Mouse (Mus musculus) embryonic fibroblast, embryonic 13.5 days (primary cell): ENCODE results near the gene Slc7a5. TPM values are rescaled to one million over a fixed set of nuclear protein-coding genes. Genes with fewer than 3 reads are reported as not detected.

ENCODE experiments used
- H3K27ac ChIP-seq: 2 replicates; pipeline ENCODE4 v1.5.1; 2012; ENCODE audit warnings: low read length, control low read depth, inconsistent platforms; ENCODE audit not compliant: insufficient read depth
- H3K4me1 ChIP-seq: 2 replicates; pipeline ENCODE4 v1.6.1; 2011; ENCODE audit warnings: low read length; ENCODE audit not compliant: control insufficient read depth, insufficient read depth
- H3K4me3 ChIP-seq: 2 replicates; pipeline ENCODE4 v1.5.1; 2011; ENCODE audit warnings: mild to moderate bottlenecking, control low read depth, low read length; ENCODE audit not compliant: insufficient read depth
- CTCF ChIP-seq: IDR thresholded peaks from 2 replicates; pipeline ENCODE4 v1.5.1; 2011; ENCODE audit warnings: mild to moderate bottlenecking, control low read depth, low read length, moderate library complexity, borderline replicate concordance; ENCODE audit not compliant: insufficient read depth
- POLR2A ChIP-seq: IDR thresholded peaks from 2 replicates; pipeline ENCODE4 v1.6.1; 2011; ENCODE audit warnings: low read depth, mild to moderate bottlenecking, control low read depth, low read length, moderate library complexity
- polyA plus RNA-seq: library from polyadenylated mRNA; stranded (reverse); fragments of >200 nt; gene quantifications from 2 replicates; pipeline ENCODE4 v1.2.4, GENCODE M21; 2011; ENCODE audit warnings: low read depth; ENCODE audit not compliant: missing spikeins, insufficient read length

The Slc7a5 gene
- polyA plus RNA-seq, 1 experiment: 185 TPM

DNA sequence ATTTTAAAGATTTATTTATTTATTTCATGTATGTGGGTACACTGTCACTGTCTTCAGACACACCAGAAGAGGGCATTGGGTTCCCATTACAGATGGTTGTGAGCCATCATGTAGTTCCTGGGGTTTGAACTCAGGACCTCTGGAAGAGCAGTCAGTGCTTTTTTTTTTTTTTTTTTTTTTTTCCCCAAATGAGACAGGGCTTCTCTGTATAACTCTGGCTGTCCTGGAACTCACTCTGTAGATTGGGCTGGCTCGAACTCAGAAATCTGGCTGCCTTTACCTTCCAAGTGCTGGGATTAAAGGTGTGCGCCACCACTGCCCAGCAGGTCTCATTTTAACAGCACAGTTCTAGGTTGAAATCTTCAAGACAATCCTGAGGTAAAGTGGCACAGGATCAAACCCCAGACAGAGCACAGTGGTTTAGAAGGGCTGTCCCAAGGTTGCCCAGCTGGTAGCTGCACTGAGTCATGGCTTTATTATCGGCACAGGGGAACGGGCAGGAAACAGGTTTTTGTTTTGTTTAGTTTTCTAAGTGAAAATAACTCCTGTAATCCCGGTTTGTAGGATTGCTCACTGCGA lies 41.8 kb upstream of the Slc7a5 start, which contains the start of gene Banp:
Gene Banp (plus strand): TSS at position 529 of the 579 bp plus-strand sequence.
- TF ChIP-seq CTCF (no peak), POLR2A (no peak)
- peak within 1 kb of the TSS; percentile 83 for H3K27ac ChIP-seq
- H3K4me1 ChIP-seq: peaks cover 3% of the 10 kb centered on the region; the same call in 1 of the 2 replicates
- peak within 1 kb of the TSS; percentile 43 for H3K4me3 ChIP-seq

DNA sequence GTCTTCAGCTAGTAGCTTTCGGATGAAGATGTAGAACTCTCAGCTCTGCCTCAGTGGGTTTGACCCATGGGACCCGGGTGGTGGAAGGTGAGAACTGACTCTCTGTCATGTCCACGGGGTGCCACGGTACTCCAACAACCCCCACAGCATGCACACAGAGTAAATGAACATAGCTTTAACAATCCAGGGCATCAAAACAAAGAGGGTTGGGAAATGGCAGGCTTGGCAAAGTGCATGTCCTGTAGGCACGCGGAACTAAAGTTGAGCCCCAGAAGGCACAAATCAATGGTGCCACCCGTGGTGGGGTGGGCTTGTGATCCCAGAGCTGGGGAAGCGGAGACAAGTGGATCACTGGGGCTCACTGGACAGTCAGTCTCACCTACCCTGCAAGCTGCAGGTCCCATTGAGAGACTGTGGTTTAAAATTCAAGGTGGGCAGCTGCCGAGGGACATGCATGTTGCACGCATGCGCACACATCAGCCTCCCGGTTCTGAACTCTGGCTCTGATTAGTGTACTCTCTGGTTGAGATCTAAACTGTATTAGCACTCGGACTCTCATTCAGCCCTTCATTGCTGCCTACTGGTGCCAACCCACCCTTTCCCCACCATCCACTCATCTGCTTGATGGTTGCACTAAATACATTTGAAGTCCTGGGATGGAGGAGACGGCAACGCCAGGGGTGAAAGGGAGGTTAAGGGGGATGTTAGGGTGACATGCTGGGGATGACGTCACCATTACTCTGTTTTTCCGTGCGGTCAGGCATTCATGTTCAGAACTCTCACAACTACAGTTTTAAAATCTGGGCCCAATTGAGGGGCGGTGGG lies 41.0 kb upstream of the Slc7a5 start:
- TF ChIP-seq POLR2A (no peak), CTCF (no peak)
- Histone ChIP-seq H3K4me3 (0 out of 2 replicates have a peak overlapping the region, but pooled peaks have one; percentile 2), H3K27ac (peak overlapping the region; percentile 8), H3K4me1 (peaks cover 3% of the 10 kb centered on the region; the same call in 1 of the 2 replicates)

DNA sequence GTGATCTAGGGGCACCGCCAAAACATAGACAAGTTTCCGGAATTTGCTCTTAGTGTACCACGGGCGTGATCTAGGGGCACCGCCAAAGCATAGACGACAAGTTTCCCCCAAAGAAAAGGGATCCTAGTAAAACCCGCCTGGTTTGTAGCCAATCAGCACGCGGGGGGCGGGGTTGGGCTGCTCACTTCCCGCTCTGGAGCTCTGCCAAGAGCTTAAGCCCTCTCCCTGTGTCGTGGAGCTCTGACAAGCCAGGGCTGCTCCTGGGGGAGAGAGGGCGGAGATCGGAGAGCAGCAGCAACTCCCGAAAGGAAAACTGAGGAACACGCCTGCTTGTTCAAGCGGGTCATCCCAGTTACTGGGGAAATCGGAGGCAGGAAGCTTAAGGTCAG lies 40.3 kb upstream of the Slc7a5 start:
- peak overlapping the region; percentile 8 for H3K27ac ChIP-seq
- no peak for TF ChIP-seq CTCF
- peak; percentile 77 for TF ChIP-seq POLR2A
- H3K4me3 ChIP-seq: peak overlapping the region; percentile 4; the same call in 1 of the 2 replicates
- H3K4me1 ChIP-seq: peaks cover 2% of the 10 kb centered on the region; the same call in 1 of the 2 replicates

DNA sequence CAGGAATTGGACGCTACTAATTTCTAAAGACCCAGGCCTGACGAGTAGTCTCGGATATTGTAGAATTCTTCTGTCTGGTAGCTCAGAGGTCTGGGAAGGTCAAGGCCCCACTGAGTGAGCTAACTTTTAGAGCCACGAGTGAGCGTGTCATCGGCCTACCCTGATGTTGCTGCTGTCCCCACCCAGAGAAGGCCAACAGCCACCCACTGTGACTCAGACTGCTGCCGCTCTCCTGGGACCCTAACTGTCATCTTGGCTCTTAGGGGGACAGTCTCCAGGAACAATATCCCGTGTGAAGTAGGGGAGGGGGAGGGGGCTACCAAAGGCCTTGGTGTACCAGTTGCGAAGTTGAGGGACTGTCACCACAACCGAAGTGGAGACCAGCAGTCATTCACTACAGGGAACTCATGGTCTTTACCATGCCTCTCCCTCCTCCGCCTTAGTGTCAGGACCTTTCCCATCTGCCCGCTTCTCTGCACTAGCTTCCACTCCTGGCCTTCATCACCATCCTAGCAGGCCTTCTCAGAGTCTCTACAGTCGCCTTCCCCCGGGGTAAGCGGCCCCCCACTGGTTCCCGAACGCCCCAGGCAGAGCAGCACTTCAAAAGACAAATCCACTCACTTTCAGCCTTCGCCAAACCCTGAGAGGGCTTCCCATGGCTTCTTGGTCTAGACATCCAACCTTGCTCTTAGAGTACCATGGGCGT lies 39.7 kb upstream of the Slc7a5 start:
- TF ChIP-seq CTCF (no peak), POLR2A (no peak)
- no peaks in the 10 kb centered on the region for H3K4me1 ChIP-seq
- peak overlapping the region; percentile 4; the same call in 1 of the 2 replicates for H3K4me3 ChIP-seq
- H3K27ac ChIP-seq: no peak overlapping the region; the same call in 1 of the 2 replicates

DNA sequence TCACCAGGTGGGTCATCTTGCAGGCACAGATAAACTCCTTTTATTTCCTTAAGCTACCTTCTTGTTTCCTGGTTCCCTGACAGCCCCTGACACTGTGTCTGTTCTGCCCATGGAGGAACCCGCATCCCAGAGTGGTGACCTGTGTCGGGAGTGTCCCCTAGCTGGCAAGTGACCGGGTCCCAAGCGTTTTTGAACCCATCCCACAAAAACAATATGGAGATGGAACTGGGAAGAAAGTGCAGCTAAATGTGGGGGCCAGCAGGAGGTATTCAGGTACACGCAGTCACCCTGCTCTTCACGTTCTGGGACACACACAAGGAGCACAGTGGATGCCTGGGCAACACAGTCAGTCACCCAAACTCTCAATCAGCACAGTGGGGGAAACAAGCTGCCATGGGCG lies 38.9 kb upstream of the Slc7a5 start:
- no peak overlapping the region for H3K4me3 ChIP-seq
- TF ChIP-seq CTCF: no peak
- no peaks in the 10 kb centered on the region for H3K4me1 ChIP-seq
- H3K27ac ChIP-seq: no peak overlapping the region

DNA sequence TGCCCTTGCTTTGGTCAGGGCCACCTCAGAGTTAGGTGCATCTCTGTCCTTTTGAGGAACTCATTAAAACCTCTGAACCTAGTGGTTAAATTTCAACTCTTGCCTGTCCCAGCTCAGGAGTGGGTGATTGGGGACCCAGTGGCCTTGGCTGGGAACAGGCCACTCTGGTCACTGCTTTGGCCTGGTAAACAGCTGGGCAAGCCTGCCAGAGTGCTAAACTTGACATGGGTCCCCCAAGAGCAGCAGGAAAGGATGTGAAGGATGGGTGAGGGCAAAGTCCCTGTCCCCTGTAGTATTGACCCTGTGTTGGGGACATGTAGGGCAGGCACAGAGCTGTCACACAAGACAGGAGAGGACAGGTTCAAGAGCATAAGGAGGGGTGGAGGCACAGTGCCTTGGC lies 37.3 kb upstream of the Slc7a5 start, which contains the start of gene Car5a:
Gene Car5a (minus strand): TSS at position 74 of the 400 bp plus-strand sequence.
- no peak within 1 kb of the TSS for H3K27ac ChIP-seq
- TF ChIP-seq CTCF (no peak), POLR2A (no peak)

DNA sequence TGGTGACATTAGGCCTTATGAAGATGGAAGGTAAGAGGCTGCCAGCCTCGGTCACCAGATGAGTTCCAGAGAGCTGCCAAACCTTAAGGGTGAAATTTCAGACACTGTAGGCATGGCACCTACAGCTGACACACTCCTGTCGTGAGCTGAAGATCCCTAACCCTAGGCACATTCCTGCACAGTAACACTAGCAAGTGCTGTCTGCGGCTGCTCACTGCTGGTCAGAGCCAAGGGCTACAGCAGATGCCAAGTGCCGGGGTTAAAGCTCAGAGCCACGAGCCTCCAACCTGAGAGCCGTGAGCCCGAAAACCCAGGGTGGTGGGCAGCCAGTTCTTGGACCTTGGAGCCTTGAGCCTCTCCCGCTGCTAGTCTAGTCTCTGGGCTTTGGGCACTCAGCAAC lies 36.2 kb upstream of the Slc7a5 start:
- H3K4me3 ChIP-seq: no peak overlapping the region
- H3K27ac ChIP-seq: no peak overlapping the region
- no peak for TF ChIP-seq CTCF
- TF ChIP-seq POLR2A: no peak
- H3K4me1 ChIP-seq: no peaks in the 10 kb centered on the region

More for the DNA sequence above, 37.3 kb upstream of the Slc7a5 start, which contains the start of gene Car5a:
- H3K4me3 ChIP-seq: no peak within 1 kb of the TSS
- H3K4me1 ChIP-seq: no peaks in the 10 kb centered on the region

DNA sequence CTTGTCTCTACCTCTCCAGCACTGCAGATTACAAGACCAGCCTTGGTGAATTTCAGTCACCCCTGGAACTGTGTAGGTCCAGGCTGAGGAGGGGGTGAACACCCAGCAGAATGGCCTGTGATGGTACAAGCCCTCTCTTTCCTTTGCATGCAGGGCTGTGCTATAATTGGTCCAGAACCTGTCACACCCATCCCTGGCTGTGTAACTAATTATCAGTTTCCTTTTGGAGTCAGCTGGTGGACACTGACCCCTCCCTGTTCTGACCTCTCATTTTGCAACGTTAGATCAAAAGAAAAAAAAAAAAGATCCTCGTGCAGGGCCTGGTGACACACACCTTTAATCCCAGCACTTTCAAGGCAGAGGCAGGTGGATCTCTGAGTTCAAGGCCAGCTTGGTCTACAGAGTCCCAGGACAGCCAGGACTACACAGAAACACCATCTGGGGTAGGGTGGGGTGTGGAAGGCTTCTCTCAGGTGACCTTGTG lies 35.6 kb upstream of the Slc7a5 start:
- H3K4me3 ChIP-seq: no peak overlapping the region
- H3K27ac ChIP-seq: no peak overlapping the region
- no peaks in the 10 kb centered on the region for H3K4me1 ChIP-seq
- no peak for TF ChIP-seq CTCF
- TF ChIP-seq POLR2A: no peak

DNA sequence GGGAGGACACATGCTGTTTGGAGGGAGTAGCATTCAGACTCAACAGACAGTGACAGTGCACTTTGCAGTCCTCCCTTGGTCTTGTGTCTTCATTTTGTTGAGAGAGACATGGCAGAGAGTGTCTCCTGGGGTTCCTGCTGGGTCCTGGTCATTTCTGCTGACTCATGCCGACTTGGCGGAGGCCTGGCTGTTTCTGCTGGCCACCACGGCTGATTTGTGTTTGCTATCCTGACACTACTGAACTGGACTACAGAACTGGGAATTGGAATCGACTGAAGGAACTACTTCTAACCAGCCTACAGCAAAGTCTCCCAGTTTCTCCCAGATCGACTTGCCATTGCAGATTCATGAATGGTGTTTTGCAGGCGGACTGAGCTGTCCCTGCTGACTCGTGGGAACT lies 31.2 kb upstream of the Slc7a5 start:
- Histone ChIP-seq H3K4me1 (no peaks in the 10 kb centered on the region), H3K4me3 (no peak overlapping the region), H3K27ac (no peak overlapping the region)
- no peak for TF ChIP-seq POLR2A
- no peak for TF ChIP-seq CTCF
